Mouse (Mus musculus): Measurements from ENCODE around the gene Spef1. TPM values are rescaled to one million over a fixed set of nuclear protein-coding genes. Genes with fewer than 3 reads are reported as not detected.
A peak's percentile ranks its signal among the peaks of the same experiment; 100 is the strongest.

The Spef1 gene
- polyA plus RNA-seq, 1 experiment from 2014 or later = 3.3 TPM

GRCm38 (mm10) chr2:131206778-131207177 is 19.7 kb upstream of the Spef1 start, which contains the start of gene Ap5s1:
TSS of gene Ap5s1 (plus strand) at chr2:131207078.
- Histone ChIP-seq H3K36me3 (ENCODE audit: insufficient read depth, low read length) (no peaks in the 10 kb centered on the region), H3K4me2 (replicated peaks; ENCODE audit: low read depth, low read length) (no peak within 1 kb of the TSS), H3K27ac (ENCODE audit: low read length) (no peak within 1 kb of the TSS), H3K9ac (replicated peaks; ENCODE audit: low read length) (no peak within 1 kb of the TSS), H3K27me3 (ENCODE audit: insufficient read depth, low read length) (no peaks in the 10 kb centered on the region), H3K4me1 (ENCODE audit: insufficient read depth, low read length) (peaks cover 25% of the 10 kb centered on the region), H3K4me3 (ENCODE audit: low read length) (no peak within 1 kb of the TSS), H3K9me3 (ENCODE audit: low read length) (no peaks in the 10 kb centered on the region)
- WGBS = 75% methylated on average over 4 of the region's 4 CpGs
- no peak for ATAC-seq (ENCODE audit: low FRiP score, low TSS enrichment)

- no peaks in the 10 kb centered on the region for H3K9me3 ChIP-seq (ENCODE audit: low read length)
- no peak overlapping the region for H3K4me3 ChIP-seq (ENCODE audit: low read length)
- H3K9ac ChIP-seq (replicated peaks; ENCODE audit: low read length) = no peak overlapping the region
- no peak overlapping the region for H3K4me2 ChIP-seq (replicated peaks; ENCODE audit: low read depth, low read length)
- H3K27ac ChIP-seq (ENCODE audit: low read length) = no peak overlapping the region
- WGBS = 83% methylated on average over 8 of the region's 8 CpGs
- peaks cover 17% of the 10 kb centered on the region for H3K4me1 ChIP-seq (ENCODE audit: insufficient read depth, low read length)
- no peaks in the 10 kb centered on the region; the same call in 1 of the 2 replicates for H3K36me3 ChIP-seq (ENCODE audit: insufficient read depth, low read length)
- ATAC-seq (ENCODE audit: low FRiP score, low TSS enrichment) = no peak
- no peaks in the 10 kb centered on the region for H3K27me3 ChIP-seq (ENCODE audit: insufficient read depth, low read length)
Observed at GRCm38 (mm10) chr2:131205521-131206182, 18.6 kb upstream of the Spef1 start.

- H3K4me2 ChIP-seq (replicated peaks; ENCODE audit: low read depth, low read length) = peak overlapping the region; percentile 19; the same call in 1 of the 2 replicates
- peaks cover 4% of the 10 kb centered on the region; the same call in 1 of the 2 replicates for H3K36me3 ChIP-seq (ENCODE audit: insufficient read depth, low read length)
- H3K27ac ChIP-seq (ENCODE audit: low read length) = peak overlapping the region; percentile 80
- H3K4me1 ChIP-seq (ENCODE audit: insufficient read depth, low read length) = peaks cover 14% of the 10 kb centered on the region
- peak; percentile 91 for ATAC-seq (ENCODE audit: low FRiP score, low TSS enrichment)
- no peaks in the 10 kb centered on the region for H3K27me3 ChIP-seq (ENCODE audit: insufficient read depth, low read length)
- no peak overlapping the region for H3K4me3 ChIP-seq (ENCODE audit: low read length)
- H3K9ac ChIP-seq (replicated peaks; ENCODE audit: low read length) = 0 out of 2 replicates have a peak overlapping the region, but pooled peaks have one; percentile 13
- WGBS = 34% methylated on average over 7 of the region's 7 CpGs
- no peaks in the 10 kb centered on the region for H3K9me3 ChIP-seq (ENCODE audit: low read length)
Observed at GRCm38 (mm10) chr2:131204410-131204981, 17.4 kb upstream of the Spef1 start.

- 72% methylated on average over 6 of the region's 6 CpGs for WGBS
- H3K4me2 ChIP-seq (replicated peaks; ENCODE audit: low read depth, low read length) = no peak overlapping the region
Observed at GRCm38 (mm10) chr2:131203816-131204409, 16.8 kb upstream of the Spef1 start.

GRCm38 (mm10) chr2:131201262-131201661 is 14.2 kb upstream of the Spef1 start:
- no peak overlapping the region for H3K27ac ChIP-seq (ENCODE audit: low read length)
- no peaks in the 10 kb centered on the region for H3K9me3 ChIP-seq (ENCODE audit: low read length)
- 95% methylated on average over 3 of the region's 3 CpGs for WGBS
- peaks cover 12% of the 10 kb centered on the region for H3K4me1 ChIP-seq (ENCODE audit: insufficient read depth, low read length)
- H3K9ac ChIP-seq (replicated peaks; ENCODE audit: low read length) = no peak overlapping the region
- H3K27me3 ChIP-seq (ENCODE audit: insufficient read depth, low read length) = no peaks in the 10 kb centered on the region
- H3K4me3 ChIP-seq (ENCODE audit: low read length) = no peak overlapping the region
- ATAC-seq (ENCODE audit: low FRiP score, low TSS enrichment) = no peak
- peaks cover 21% of the 10 kb centered on the region; the same call in 1 of the 2 replicates for H3K36me3 ChIP-seq (ENCODE audit: insufficient read depth, low read length)
- no peak overlapping the region for H3K4me2 ChIP-seq (replicated peaks; ENCODE audit: low read depth, low read length)

More at GRCm38 (mm10) chr2:131203816-131204409, 16.8 kb upstream of the Spef1 start:
- Histone ChIP-seq H3K4me3 (ENCODE audit: low read length) (no peak overlapping the region), H3K27ac (ENCODE audit: low read length) (peak overlapping the region; percentile 80), H3K27me3 (ENCODE audit: insufficient read depth, low read length) (no peaks in the 10 kb centered on the region), H3K4me1 (ENCODE audit: insufficient read depth, low read length) (peaks cover 12% of the 10 kb centered on the region), H3K36me3 (ENCODE audit: insufficient read depth, low read length) (peaks cover 6% of the 10 kb centered on the region; the same call in 1 of the 2 replicates), H3K9me3 (ENCODE audit: low read length) (no peaks in the 10 kb centered on the region), H3K9ac (replicated peaks; ENCODE audit: low read length) (no peak overlapping the region)
- no peak for ATAC-seq (ENCODE audit: low FRiP score, low TSS enrichment)

- no peak overlapping the region for H3K27ac ChIP-seq (ENCODE audit: low read length)
Observed at GRCm38 (mm10) chr2:131200710-131201109, 13.6 kb upstream of the Spef1 start.

GRCm38 (mm10) chr2:131196606-131197316 is 9.7 kb upstream of the Spef1 start:
- Histone ChIP-seq H3K4me3 (ENCODE audit: low read length) (no peak overlapping the region), H3K27me3 (ENCODE audit: insufficient read depth, low read length) (no peaks in the 10 kb centered on the region), H3K9me3 (ENCODE audit: low read length) (no peaks in the 10 kb centered on the region), H3K36me3 (ENCODE audit: insufficient read depth, low read length) (peaks cover 49% of the 10 kb centered on the region), H3K27ac (ENCODE audit: low read length) (no peak overlapping the region), H3K4me1 (ENCODE audit: insufficient read depth, low read length) (no peaks in the 10 kb centered on the region), H3K9ac (replicated peaks; ENCODE audit: low read length) (no peak overlapping the region), H3K4me2 (replicated peaks; ENCODE audit: low read depth, low read length) (no peak overlapping the region)
- no peak for ATAC-seq (ENCODE audit: low FRiP score, low TSS enrichment)
- 90% methylated on average over 16 of the region's 16 CpGs for WGBS

More at GRCm38 (mm10) chr2:131200710-131201109, 13.6 kb upstream of the Spef1 start:
- H3K27me3 ChIP-seq (ENCODE audit: insufficient read depth, low read length) = no peaks in the 10 kb centered on the region
- no peak for ATAC-seq (ENCODE audit: low FRiP score, low TSS enrichment)
- peaks cover 21% of the 10 kb centered on the region; the same call in 1 of the 2 replicates for H3K36me3 ChIP-seq (ENCODE audit: insufficient read depth, low read length)
- 87% methylated on average over 2 of the region's 2 CpGs for WGBS
- H3K9ac ChIP-seq (replicated peaks; ENCODE audit: low read length) = no peak overlapping the region
- H3K4me1 ChIP-seq (ENCODE audit: insufficient read depth, low read length) = peaks cover 12% of the 10 kb centered on the region
- no peak overlapping the region for H3K4me2 ChIP-seq (replicated peaks; ENCODE audit: low read depth, low read length)
- H3K9me3 ChIP-seq (ENCODE audit: low read length) = no peaks in the 10 kb centered on the region
- no peak overlapping the region for H3K4me3 ChIP-seq (ENCODE audit: low read length)

- Histone ChIP-seq H3K4me3 (ENCODE audit: low read length) (no peak overlapping the region), H3K4me2 (replicated peaks; ENCODE audit: low read depth, low read length) (0 out of 2 replicates have a peak overlapping the region, but pooled peaks have one; percentile 15), H3K9ac (replicated peaks; ENCODE audit: low read length) (no peak overlapping the region), H3K36me3 (ENCODE audit: insufficient read depth, low read length) (peaks cover 34% of the 10 kb centered on the region), H3K27me3 (ENCODE audit: insufficient read depth, low read length) (no peaks in the 10 kb centered on the region), H3K4me1 (ENCODE audit: insufficient read depth, low read length) (peaks cover 27% of the 10 kb centered on the region), H3K9me3 (ENCODE audit: low read length) (no peaks in the 10 kb centered on the region), H3K27ac (ENCODE audit: low read length) (peak overlapping the region; percentile 82)
- ATAC-seq (ENCODE audit: low FRiP score, low TSS enrichment) = no peak
- WGBS = 70% methylated on average over 6 of the region's 7 CpGs
Observed at GRCm38 (mm10) chr2:131191005-131191390, 3.9 kb upstream of the Spef1 start.

GRCm38 (mm10) chr2:131190344-131191004 is 3.4 kb upstream of the Spef1 start:
- 20% methylated on average over 10 of the region's 10 CpGs for WGBS
- Histone ChIP-seq H3K9me3 (ENCODE audit: low read length) (no peaks in the 10 kb centered on the region), H3K4me1 (ENCODE audit: insufficient read depth, low read length) (peaks cover 30% of the 10 kb centered on the region), H3K27me3 (ENCODE audit: insufficient read depth, low read length) (no peaks in the 10 kb centered on the region), H3K36me3 (ENCODE audit: insufficient read depth, low read length) (peaks cover 34% of the 10 kb centered on the region), H3K9ac (replicated peaks; ENCODE audit: low read length) (no peak overlapping the region), H3K4me3 (ENCODE audit: low read length) (no peak overlapping the region), H3K27ac (ENCODE audit: low read length) (peak overlapping the region; percentile 82), H3K4me2 (replicated peaks; ENCODE audit: low read depth, low read length) (peak overlapping the region; percentile 15; the same call in 1 of the 2 replicates)
- ATAC-seq (ENCODE audit: low FRiP score, low TSS enrichment) = peak; percentile 76
